Mouse (Mus musculus): ENCODE measurements around the gene Rplp2. TPM values are rescaled to one million over a fixed set of nuclear protein-coding genes. Genes with fewer than 3 reads are reported as not detected.
A peak's percentile ranks its signal among the peaks of the same experiment; 100 is the strongest.

Rplp2 gene
- total RNA-seq, 2 experiments from 2014 or later = 876 to 946 TPM

- DNase-seq = peak; percentile 70 to 73
- intact Hi-C loops (cut with DNase I) = no loop called here
Measured at GRCm38 (mm10) chr7:141463824-141464602, 16.8 kb downstream of the Rplp2 start.

GRCm38 (mm10) chr7:141464603-141465201 lies 17.5 kb downstream of the Rplp2 start:
- intact Hi-C loops (cut with DNase I) = no loop called here
- DNase-seq = peak; percentile 43 to 51

GRCm38 (mm10) chr7:141465388-141466044 lies 18.3 kb downstream of the Rplp2 start:
- DNase-seq = peak; percentile 25 to 60
- intact Hi-C loops (cut with DNase I) = no loop called here

GRCm38 (mm10) chr7:141466045-141466394 lies 18.9 kb downstream of the Rplp2 start:
- intact Hi-C loops (cut with DNase I) = no loop called here
- peak; percentile 44 to 57 for DNase-seq

- no peak for DNase-seq
- intact Hi-C loops (cut with DNase I) = no loop called here
Measured at GRCm38 (mm10) chr7:141466607-141467148, 19.5 kb downstream of the Rplp2 start.

GRCm38 (mm10) chr7:141467230-141468030 lies 20.3 kb downstream of the Rplp2 start, which contains the start of gene Cd151:
Gene Cd151 (plus strand): TSS chr7:141467392.
- peak; percentile 92 to 94 for DNase-seq
- intact Hi-C loops (cut with DNase I) = no loop called here

- intact Hi-C loops (cut with DNase I) = no loop called here
- DNase-seq = peak; percentile 42 to 53
Measured at GRCm38 (mm10) chr7:141468164-141468521, 21.0 kb downstream of the Rplp2 start.

- intact Hi-C loops (cut with DNase I) = no loop called here
- peak; percentile 64 to 74 for DNase-seq
Measured at GRCm38 (mm10) chr7:141468522-141469211, 21.5 kb downstream of the Rplp2 start.

GRCm38 (mm10) chr7:141469352-141469751 lies 22.2 kb downstream of the Rplp2 start:
- intact Hi-C loops (cut with DNase I) = no loop called here
- DNase-seq = no peak

- peak; percentile 22 to 46 for DNase-seq
- intact Hi-C loops (cut with DNase I) = no loop called here
Measured at GRCm38 (mm10) chr7:141469901-141470636, 22.9 kb downstream of the Rplp2 start.

- intact Hi-C loops (cut with DNase I) = no loop called here
- DNase-seq = no peak
Measured at GRCm38 (mm10) chr7:141470637-141470944, 23.4 kb downstream of the Rplp2 start.

GRCm38 (mm10) chr7:141471236-141471635 lies 24.1 kb downstream of the Rplp2 start:
- no peak for DNase-seq
- intact Hi-C loops (cut with DNase I) = no loop called here

- intact Hi-C loops (cut with DNase I) = no loop called here
- no peak for DNase-seq
Measured at GRCm38 (mm10) chr7:141472226-141472625, 25.1 kb downstream of the Rplp2 start.

- no peak for DNase-seq
- intact Hi-C loops (cut with DNase I) = no loop called here
Measured at GRCm38 (mm10) chr7:141472763-141473162, 25.6 kb downstream of the Rplp2 start.

GRCm38 (mm10) chr7:141474160-141474559 lies 27.0 kb downstream of the Rplp2 start:
- intact Hi-C loops (cut with DNase I) = no loop called here
- no peak for DNase-seq

- intact Hi-C loops (cut with DNase I) = no loop called here
- DNase-seq = peak; percentile 86 to 87
Measured at GRCm38 (mm10) chr7:141475011-141475804, 28.0 kb downstream of the Rplp2 start, which contains the start of the genes Polr2l and Tspan4. Gene Polr2l (minus strand): TSS chr7:141475132. Gene Tspan4 (plus strand): TSS chr7:141475240.

- intact Hi-C loops (cut with DNase I) = no loop called here
- no peak for DNase-seq
Measured at GRCm38 (mm10) chr7:141475805-141476158, 28.6 kb downstream of the Rplp2 start.

GRCm38 (mm10) chr7:141476226-141476980 lies 29.2 kb downstream of the Rplp2 start:
- intact Hi-C loops (cut with DNase I) = no loop called here

More at GRCm38 (mm10) chr7:141476226-141476980, 29.2 kb downstream of the Rplp2 start:
- peak; percentile 80 to 89 for DNase-seq
